Mouse (Mus musculus) G1E (cell line): Measurements from ENCODE around the gene Zfp46.

Source experiments
- CTCF ChIP-seq: IDR thresholded peaks from 2 replicates; pipeline ENCODE4 v1.5.1; 2012; ENCODE audit warnings: low read depth, low read length, inconsistent platforms, mixed read lengths
- GATA1 ChIP-seq: IDR thresholded peaks from 2 replicates; pipeline ENCODE4 v1.6.1; 2012; ENCODE audit warnings: borderline replicate concordance, low read length, inconsistent platforms, mixed read lengths
- POLR2AphosphoS5 ChIP-seq: IDR thresholded peaks from 2 replicates; pipeline ENCODE4 v1.6.1; 2012; ENCODE audit warnings: low read depth, low read length, inconsistent platforms; ENCODE audit not compliant: insufficient replicate concordance
- TAL1 ChIP-seq: conservative IDR thresholded peaks from 2 replicates; pipeline ENCODE4 v1.6.1; 2012; ENCODE audit warnings: low read depth, low read length, inconsistent platforms, mixed read lengths

- TF ChIP-seq CTCF: no peak
- no peak for TF ChIP-seq GATA1
- no peak for TF ChIP-seq TAL1
- TF ChIP-seq POLR2AphosphoS5: no peak
Measured at GRCm38 (mm10) chr4:136255919-136256318, 28.6 kb upstream of the Zfp46 start.
